ENCODE assay signal across 8 mouse cellular contexts in genomic region chr7:64504691-64505231, GRCm38 (mm10). TPM values are rescaled to one million over a fixed set of nuclear protein-coding genes. Genes with fewer than 3 reads are reported as not detected.
A peak's percentile ranks its signal among the peaks of the same experiment; 100 is the strongest.
DNase-seq lines count a peak whose midpoint lies in the region; ATAC-seq and TF ChIP-seq lines count a peak whose summit lies in the region.

No protein-coding gene starts in this region.

- H3K4me1 ChIP-seq in cerebellum, adult 2 months (ENCODE audit: control insufficient read depth, insufficient read depth, low read length), result peaks cover 44% of the 10 kb centered on the region
- peaks cover 23% of the 10 kb centered on the region for H3K4me1 ChIP-seq in cortical plate, adult 2 months (ENCODE audit: control insufficient read depth, insufficient read depth, low read length)
- peaks cover 46% of the 10 kb centered on the region for H3K4me1 ChIP-seq in hindbrain, postnatal 0 days (ENCODE audit: insufficient read depth, low read length)
- H3K4me1 ChIP-seq in neural tube, embryonic 12.5 days, result peaks cover 72% of the 10 kb centered on the region

- 10% methylated on average over 7 of the region's 8 CpGs for WGBS in cerebellum, adult 2 months
- 16% methylated on average over 8 of the region's 8 CpGs for WGBS in hindbrain, postnatal 0 days
- 26% methylated on average over 8 of the region's 8 CpGs for WGBS in neural tube, embryonic 12.5 days

- H3K9me3 ChIP-seq in hindbrain, postnatal 0 days (ENCODE audit: low read length), result no peaks in the 10 kb centered on the region
- H3K9me3 ChIP-seq in neural tube, embryonic 12.5 days, result no peaks in the 10 kb centered on the region

- no peak for TF ChIP-seq CTCF in cerebellum, adult 2 months (IDR thresholded peaks at IDR 0.05; ENCODE audit: borderline replicate concordance, insufficient read depth, low read depth, low read length)
- no peak for TF ChIP-seq CTCF in cortical plate, adult 2 months (IDR thresholded peaks at IDR 0.05; ENCODE audit: extremely low read depth, insufficient read depth, low read length)
- peak; percentile 27; the same call in 1 of the 2 replicates for TF ChIP-seq CTCF in hindbrain, postnatal 0 days (IDR thresholded peaks at IDR 0.05; ENCODE audit: low read depth)

- H3K4me3 ChIP-seq in cerebellum, adult 2 months (replicated peaks; ENCODE audit: insufficient read depth, low read depth, low read length), result peak overlapping the region; percentile 54
- H3K4me3 ChIP-seq in cortical plate, adult 2 months (ENCODE audit: insufficient read depth, low read length), result peak overlapping the region; percentile 47
- peak overlapping the region; percentile 9 for H3K4me3 ChIP-seq in hindbrain, postnatal 0 days (ENCODE audit: low read length)
- H3K4me3 ChIP-seq in neural tube, embryonic 12.5 days, result no peak overlapping the region

- peak overlapping the region; percentile 69 for H3K4me2 ChIP-seq in hindbrain, postnatal 0 days (ENCODE audit: low read depth, low read length)
- peak overlapping the region; percentile 74 for H3K4me2 ChIP-seq in neural tube, embryonic 12.5 days (replicated peaks)

- no peak for TF ChIP-seq POLR2A in cerebellum, adult 2 months (IDR thresholded peaks at IDR 0.05; ENCODE audit: borderline replicate concordance, insufficient read depth, low read length)
- peak; percentile 48; the same call in 1 of the 2 replicates for TF ChIP-seq POLR2A in cortical plate, adult 2 months (IDR thresholded peaks at IDR 0.05; ENCODE audit: extremely low read depth, insufficient read depth, low read length)

- H3K9ac ChIP-seq in hindbrain, postnatal 0 days (replicated peaks; ENCODE audit: low read length), result no peak overlapping the region
- H3K9ac ChIP-seq in neural tube, embryonic 12.5 days, result no peak overlapping the region

- H3K27ac ChIP-seq in cerebellum, adult 2 months (ENCODE audit: insufficient read depth, low read length), result peak overlapping the region; percentile 85
- peak overlapping the region; percentile 18 for H3K27ac ChIP-seq in cortical plate, adult 2 months (ENCODE audit: insufficient read depth, low read length)
- H3K27ac ChIP-seq in hindbrain, postnatal 0 days, result peak overlapping the region; percentile 41; the same call in 1 of the 2 replicates
- H3K27ac ChIP-seq in neural tube, embryonic 12.5 days, result no peak overlapping the region

- H3K27me3 ChIP-seq in cerebellum, adult 2 months (ENCODE audit: control insufficient read depth, insufficient read depth, low read length), result no peaks in the 10 kb centered on the region
- no peaks in the 10 kb centered on the region for H3K27me3 ChIP-seq in hindbrain, postnatal 0 days (ENCODE audit: insufficient read depth, low read length)
- H3K27me3 ChIP-seq in neural tube, embryonic 12.5 days (replicated peaks), result peaks cover 7% of the 10 kb centered on the region; the same call in 1 of the 2 replicates

- no peaks in the 10 kb centered on the region for H3K36me3 ChIP-seq in hindbrain, postnatal 0 days (ENCODE audit: insufficient read depth, low read length)
- no peaks in the 10 kb centered on the region for H3K36me3 ChIP-seq in neural tube, embryonic 12.5 days

- ATAC-seq in hindbrain, postnatal 0 days, result peak; percentile 50
- no peak for ATAC-seq in neural tube, embryonic 12.5 days (ENCODE audit: low FRiP score, low read depth)
- ATAC-seq in CD4-positive, CD25-positive, alpha-beta regulatory T cell, adult 4 months, result no peak
- ATAC-seq in inflammation-experienced regulatory T-cells, adult 6 months, result no peak

- DNase-seq in cerebellum, adult 2 months, result peak; percentile 61 to 70
- DNase-seq in hindbrain, postnatal 0 days (ENCODE audit: low spot score), result peak; percentile 82
- DNase-seq in spleen, adult 18-20 months, result no peak
- DNase-seq in lung, postnatal 14 days, result no peak

RNA-seq across cellular contexts. Expression of gene Apba2, which starts 3.3 kb away (rescaled TPM):
- polyA plus RNA-seq in cerebellum, adult 2 months (2012; rRNA removed), result 167 and 182 TPM in 2 replicates
- polyA plus RNA-seq in cortical plate, adult 2 months (2012; rRNA removed), result 188 and 204 TPM in 2 replicates
- 474 and 567 TPM in 2 replicates for total RNA-seq in hindbrain, postnatal 0 days (2014; rRNA removed)
- 180 and 181 TPM in 2 replicates for polyA plus RNA-seq in hindbrain, postnatal 0 days (2015; fragmentation: Nextera tagmentation; extraction: Ambion mirVana)
- 147 and 159 TPM in 2 replicates for polyA plus RNA-seq in neural tube, embryonic 12.5 days (2016; fragmentation: Nextera tagmentation; extraction: Ambion mirVana)
- not detected for polyA plus RNA-seq in CD4-positive, CD25-positive, alpha-beta regulatory T cell, adult 4 months (2017; shearing (Covaris generic))
- polyA plus RNA-seq in inflammation-experienced regulatory T-cells, adult 6 months (2017; shearing (Covaris generic)), result not detected

Comparison
In these comparisons a context has a peak if more than half of its experiments do, and no peak if none do; other contexts are left out.
1. DNase-seq: peak in cerebellum, adult 2 months (2 of 2) and hindbrain, postnatal 0 days (single experiment); none in spleen, adult 18-20 months (0 of 2) and lung, postnatal 14 days (single experiment).
2. RNA of gene Apba2, which starts 3.3 kb away (polyA plus RNA-seq): 188 to 204 TPM in cortical plate, adult 2 months, 180 to 181 TPM in hindbrain, postnatal 0 days, 167 to 182 TPM in cerebellum, adult 2 months and 147 to 159 TPM in neural tube, embryonic 12.5 days; not detected in CD4-positive, CD25-positive, alpha-beta regulatory T cell, adult 4 months and not detected in inflammation-experienced regulatory T-cells, adult 6 months; every median in the first group is over 100 times any median in the second.